Mouse (Mus musculus) adrenal gland, postnatal 4 days (tissue): ENCODE results near the gene Hfe. TPM values are rescaled to one million over a fixed set of nuclear protein-coding genes. Genes with fewer than 3 reads are reported as not detected.
A peak's percentile ranks its signal among the peaks of the same experiment; 100 is the strongest.
"Not testable (repeated sequence)": the region's sequence is repeated elsewhere in the genome, so short reads cannot be mapped to it uniquely, and the experiment has no call there.

Experiments
- DNase-seq, 2 experiments: peaks; one replicate each; pipeline ENCODE4 v3.0.0; 2021 to 2022; ENCODE audit warnings: low spot score in 2 of 2, mixed read lengths in 2 of 2
- total RNA-seq, 2 experiments: library from RNA; stranded (reverse); gene quantifications; 2 replicates each; pipeline ENCODE4 v1.2.3; 2021

Hfe gene
- total RNA-seq, 2 experiments from 2014 or later = 24.4 to 26.7 TPM

DNA sequence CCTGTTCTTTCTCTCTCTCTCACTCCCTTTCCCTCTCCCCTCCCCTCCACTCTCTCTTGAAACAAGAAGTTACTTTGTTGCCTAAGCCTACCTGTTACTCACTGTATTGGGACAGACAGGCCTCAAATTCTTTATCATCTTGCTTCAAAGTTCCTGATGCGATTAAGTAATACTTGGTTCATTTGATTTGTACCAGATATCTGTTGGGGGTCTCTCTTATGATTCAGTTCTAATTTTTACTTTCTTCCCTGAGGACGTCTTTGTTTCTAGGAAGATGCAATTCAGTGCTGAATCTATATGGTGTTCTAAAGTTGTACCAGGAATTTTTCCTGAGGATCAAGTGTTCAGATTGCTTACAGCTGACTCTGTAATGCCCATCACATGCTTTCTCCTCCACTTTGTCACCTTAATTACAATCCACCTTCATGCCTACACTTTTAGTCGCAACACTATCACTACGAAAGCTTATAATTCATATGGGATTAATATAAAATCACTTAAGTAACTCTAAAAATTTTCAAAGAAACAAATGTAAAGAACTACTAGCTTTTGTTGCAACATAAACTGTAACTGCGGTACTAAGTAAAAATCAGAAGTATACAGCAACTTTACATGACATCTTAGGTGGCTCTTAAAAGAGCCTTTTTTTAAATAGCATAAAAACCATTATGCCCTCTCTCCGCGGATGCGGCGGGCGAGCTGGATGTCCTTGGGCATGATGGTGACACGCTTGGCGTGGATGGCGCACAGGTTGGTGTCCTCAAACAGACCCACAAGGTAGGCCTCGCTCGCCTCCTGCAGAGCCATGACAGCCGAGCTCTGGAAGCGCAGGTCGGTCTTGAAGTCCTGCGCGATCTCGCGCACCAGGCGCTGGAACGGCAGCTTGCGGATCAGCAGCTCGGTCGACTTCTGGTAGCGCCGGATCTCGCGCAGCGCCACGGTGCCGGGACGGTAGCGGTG, 34.0 kb upstream of the Hfe start:
- no peak for DNase-seq

- DNase-seq = no peak
Measured at GRCm38 (mm10) chr13:23743963-23744362, 33.3 kb upstream of the Hfe start.

GRCm38 (mm10) chr13:23743215-23743614, 32.6 kb upstream of the Hfe start:
- DNase-seq = no peak

GRCm38 (mm10) chr13:23742007-23742406, 31.4 kb upstream of the Hfe start:
- DNase-seq = no peak

- no peak for DNase-seq
Measured at GRCm38 (mm10) chr13:23740910-23741309, 30.3 kb upstream of the Hfe start.

GRCm38 (mm10) chr13:23740256-23740840, 29.7 kb upstream of the Hfe start:
- no peak for DNase-seq

DNA sequence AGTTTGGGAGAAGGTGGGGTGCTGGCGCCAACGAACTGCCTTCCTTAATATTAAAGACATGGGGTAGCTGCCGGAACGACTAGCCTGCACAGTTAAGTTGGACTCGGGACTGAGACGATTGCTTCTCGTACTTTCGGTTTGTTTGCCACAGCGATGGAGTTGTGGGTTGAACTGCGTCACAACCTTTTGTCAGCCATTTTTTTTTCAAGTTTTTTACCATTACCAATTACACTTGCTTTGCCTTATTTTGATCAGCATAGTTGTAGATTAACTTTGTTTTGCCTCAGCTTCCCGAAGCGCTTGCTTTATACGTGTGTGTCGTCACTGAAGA, 29.2 kb upstream of the Hfe start:
- no peak for DNase-seq

DNA sequence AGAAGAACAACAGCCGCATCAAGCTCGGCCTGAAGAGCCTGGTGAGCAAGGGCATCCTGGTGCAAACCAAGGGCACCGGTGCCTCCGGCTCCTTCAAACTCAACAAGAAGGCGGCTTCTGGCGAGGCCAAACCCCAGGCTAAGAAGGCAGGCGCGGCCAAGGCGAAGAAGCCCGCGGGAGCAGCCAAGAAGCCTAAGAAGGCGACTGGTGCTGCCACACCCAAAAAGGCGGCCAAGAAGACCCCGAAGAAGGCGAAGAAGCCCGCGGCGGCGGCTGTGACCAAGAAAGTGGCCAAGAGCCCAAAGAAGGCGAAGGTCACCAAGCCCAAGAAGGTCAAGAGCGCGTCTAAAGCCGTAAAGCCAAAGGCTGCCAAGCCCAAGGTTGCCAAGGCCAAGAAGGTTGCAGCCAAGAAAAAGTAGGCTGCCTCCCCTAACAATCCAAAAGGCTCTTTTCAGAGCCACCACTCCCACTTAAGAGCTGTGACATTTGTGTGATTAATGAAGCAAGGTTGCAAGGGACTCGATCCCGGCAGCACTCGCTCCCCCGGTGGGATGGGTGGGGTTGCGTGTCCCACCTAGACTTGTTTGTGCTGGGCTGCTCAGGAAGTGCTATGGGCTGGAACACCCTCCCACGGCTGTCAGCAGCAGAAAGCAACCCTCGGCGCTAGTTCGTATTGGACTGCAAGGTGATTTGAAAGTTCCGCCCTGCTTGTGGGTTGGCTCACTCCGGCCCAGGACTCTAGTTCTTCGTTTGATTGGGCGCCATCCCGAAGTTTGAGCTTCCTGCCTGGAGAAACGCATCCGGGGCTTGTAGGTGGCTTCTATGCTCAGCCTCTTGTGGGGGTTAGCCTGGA, 28.6 kb upstream of the Hfe start:
- DNase-seq = peak; percentile 65 to 82

- DNase-seq = peak; percentile 83 to 91
Measured at GRCm38 (mm10) chr13:23738677-23739068, 28.0 kb upstream of the Hfe start, which contains the start of gene Hist1h1c. TSS of gene Hist1h1c (plus strand) at chr13:23738808.

- no peak for DNase-seq
Measured at GRCm38 (mm10) chr13:23738041-23738440, 27.4 kb upstream of the Hfe start.

DNA sequence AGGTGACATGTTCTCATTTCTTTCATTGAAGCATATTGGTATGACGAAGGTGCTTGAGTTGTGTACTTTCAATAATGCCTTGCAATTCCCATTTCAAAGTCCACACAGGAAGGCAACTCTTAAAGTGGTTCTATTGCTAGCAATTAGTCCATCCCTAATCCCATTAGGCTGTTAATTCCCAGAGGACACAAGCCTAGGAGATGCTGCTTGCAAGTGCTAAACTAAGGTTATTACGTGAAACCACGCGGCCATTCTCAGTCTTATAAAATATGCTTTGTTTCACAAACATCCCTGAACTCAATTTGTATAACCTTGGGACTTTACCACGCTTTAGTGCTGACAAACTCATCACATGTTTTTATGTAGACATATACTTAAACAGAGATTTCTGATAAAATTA, 26.4 kb upstream of the Hfe start:
- DNase-seq = no peak

DNA sequence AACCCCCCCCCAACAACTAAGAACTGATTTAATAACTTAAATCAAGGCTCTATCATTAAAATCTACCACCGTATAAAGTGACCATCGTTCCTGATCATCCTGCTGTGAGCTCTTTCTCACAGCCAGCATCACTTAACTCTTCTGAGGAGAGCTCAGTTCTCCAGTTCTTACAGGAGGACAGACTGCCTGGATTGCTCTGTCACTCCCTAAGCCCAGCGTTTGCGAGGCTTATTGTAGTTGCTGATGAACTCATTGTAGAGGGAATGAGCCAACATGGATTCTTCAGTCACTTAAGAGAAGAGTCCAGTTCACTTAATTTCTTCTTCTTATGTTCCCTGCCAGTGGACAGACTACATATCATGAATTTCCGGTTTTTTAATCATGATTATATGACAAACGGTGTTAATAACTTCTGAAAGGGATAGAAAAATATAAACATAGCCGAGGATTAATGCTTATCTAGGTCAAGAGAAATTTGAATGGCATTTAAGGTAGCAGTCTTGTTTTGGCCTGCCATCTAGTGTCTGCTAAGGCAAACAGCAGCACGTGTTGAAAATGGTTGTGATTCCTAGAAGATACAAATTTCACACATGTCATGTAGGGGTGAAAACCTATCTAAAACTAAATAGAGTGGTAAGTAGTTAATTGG, 21.6 kb upstream of the Hfe start:
- DNase-seq = no peak

GRCm38 (mm10) chr13:23730479-23730878, 19.8 kb upstream of the Hfe start:
- no peak for DNase-seq

- no peak for DNase-seq
Measured at GRCm38 (mm10) chr13:23729706-23730105, 19.1 kb upstream of the Hfe start.

GRCm38 (mm10) chr13:23729192-23729525, 18.5 kb upstream of the Hfe start:
- DNase-seq = no peak

- DNase-seq = no peak
Measured at GRCm38 (mm10) chr13:23728472-23729191, 18.0 kb upstream of the Hfe start.

- no peak for DNase-seq
Measured at GRCm38 (mm10) chr13:23725213-23725612, 14.6 kb upstream of the Hfe start.

GRCm38 (mm10) chr13:23724239-23724638, 13.6 kb upstream of the Hfe start:
- DNase-seq = no peak

DNA sequence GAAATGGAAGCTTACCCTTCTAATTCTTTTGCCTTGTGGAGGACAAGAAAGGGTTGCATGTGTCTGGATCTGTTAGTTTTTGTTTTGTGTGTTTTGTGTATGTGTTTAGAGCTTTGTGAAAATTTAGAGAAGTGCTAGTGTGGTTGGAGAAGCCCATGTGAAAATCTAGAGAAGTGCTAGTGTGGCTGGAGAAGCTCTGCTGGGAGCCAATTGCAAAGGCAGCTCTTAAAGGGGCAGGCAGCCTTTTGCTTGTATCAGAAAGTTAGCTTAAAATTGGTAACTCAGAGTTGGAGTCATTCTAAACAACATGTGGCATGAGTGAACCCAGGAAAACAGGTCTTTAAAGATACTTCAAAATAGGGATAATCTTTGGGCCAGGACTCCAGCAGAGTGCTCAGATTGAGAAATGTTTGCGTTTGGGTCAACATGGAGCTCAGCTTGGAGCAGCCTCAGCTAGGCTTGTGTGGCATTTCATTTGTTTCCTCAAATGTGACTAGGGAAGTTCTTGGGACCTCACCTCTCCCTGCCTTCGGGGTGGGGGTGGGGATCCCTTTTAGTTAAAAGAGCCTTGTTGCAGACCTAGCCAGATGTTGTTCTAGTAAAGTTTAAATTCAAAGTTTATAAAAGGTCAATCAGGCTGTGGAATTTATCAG, 7.1 kb upstream of the Hfe start:
- DNase-seq = not testable (repeated sequence)

DNA sequence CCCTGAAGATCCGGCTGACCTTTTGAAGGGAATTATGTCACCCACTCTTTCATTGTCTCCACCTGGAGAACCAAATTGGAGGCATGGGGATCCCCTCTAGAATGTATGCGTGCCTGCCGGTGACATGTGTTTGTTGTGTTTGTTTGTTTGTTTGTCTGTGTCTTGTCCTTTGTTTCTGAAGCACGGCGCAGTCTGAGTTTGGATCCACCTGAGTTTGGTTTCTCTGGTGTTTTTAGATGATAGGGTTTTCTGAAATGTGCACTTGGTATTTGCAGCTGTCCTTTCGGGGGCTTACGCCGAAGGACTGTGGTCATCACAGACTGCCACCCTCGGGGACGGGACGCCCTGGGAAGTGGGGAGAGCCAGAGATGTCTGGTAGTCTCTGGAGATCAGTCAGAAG, 6.5 kb upstream of the Hfe start:
- no peak for DNase-seq
